Mouse (Mus musculus) ES-Bruce4 (cell line): ENCODE results near the gene Sgms1. TPM values are rescaled to one million over a fixed set of nuclear protein-coding genes. Genes with fewer than 3 reads are reported as not detected.

Experiments
- H3K27ac ChIP-seq: 2 replicates; pipeline ENCODE4 v1.5.1; 2012; ENCODE audit warnings: low read length, inconsistent platforms; ENCODE audit not compliant: insufficient read depth
- H3K27me3 ChIP-seq: 2 replicates; pipeline ENCODE4 v1.6.1; 2012; ENCODE audit warnings: mild to moderate bottlenecking, low read length, inconsistent platforms; ENCODE audit not compliant: control insufficient read depth, poor library complexity, insufficient read depth, severe bottlenecking
- H3K36me3 ChIP-seq: 2 replicates; pipeline ENCODE4 v1.6.1; 2012; ENCODE audit warnings: inconsistent platforms, mild to moderate bottlenecking, low read length, moderate library complexity; ENCODE audit not compliant: control insufficient read depth, poor library complexity, insufficient read depth, severe bottlenecking
- H3K4me1 ChIP-seq: one replicate; pipeline ENCODE4 v1.8.1; 2011; ENCODE audit warnings: low read length; ENCODE audit not compliant: control insufficient read depth, insufficient read depth
- H3K4me3 ChIP-seq: 2 replicates; pipeline ENCODE4 v1.5.1; 2011; ENCODE audit warnings: low read depth, mild to moderate bottlenecking, low read length
- H3K9ac ChIP-seq: 2 replicates; pipeline ENCODE4 v1.6.1; 2012; ENCODE audit warnings: low read depth, mild to moderate bottlenecking, inconsistent platforms; ENCODE audit not compliant: poor library complexity, severe bottlenecking
- H3K9me3 ChIP-seq: replicated peaks from 2 replicates; pipeline ENCODE4 v1.6.1; 2012; ENCODE audit warnings: mild to moderate bottlenecking, low read length, inconsistent platforms; ENCODE audit not compliant: control insufficient read depth, poor library complexity, insufficient read depth, severe bottlenecking
- CTCF ChIP-seq: IDR thresholded peaks from one replicate; pipeline ENCODE4 v1.8.1; 2011; ENCODE audit warnings: low read depth, low read length
- EP300 ChIP-seq: IDR thresholded peaks from 2 replicates; pipeline ENCODE4 v1.6.1; 2011; ENCODE audit warnings: low read depth, low read length; ENCODE audit not compliant: insufficient read depth
- POLR2A ChIP-seq: IDR thresholded peaks from one replicate; pipeline ENCODE4 v1.8.1; 2011; ENCODE audit warnings: low read length; ENCODE audit not compliant: insufficient read depth
- polyA plus RNA-seq: library from polyadenylated mRNA; stranded (reverse); fragments of >200 nt; gene quantifications from 2 replicates; pipeline ENCODE4 v1.2.4, GENCODE M21; 2011; ENCODE audit warnings: low read depth; ENCODE audit not compliant: missing spikeins, insufficient read depth, insufficient read length

Gene Sgms1
- polyA plus RNA-seq, 1 experiment: 69.7 TPM

DNA sequence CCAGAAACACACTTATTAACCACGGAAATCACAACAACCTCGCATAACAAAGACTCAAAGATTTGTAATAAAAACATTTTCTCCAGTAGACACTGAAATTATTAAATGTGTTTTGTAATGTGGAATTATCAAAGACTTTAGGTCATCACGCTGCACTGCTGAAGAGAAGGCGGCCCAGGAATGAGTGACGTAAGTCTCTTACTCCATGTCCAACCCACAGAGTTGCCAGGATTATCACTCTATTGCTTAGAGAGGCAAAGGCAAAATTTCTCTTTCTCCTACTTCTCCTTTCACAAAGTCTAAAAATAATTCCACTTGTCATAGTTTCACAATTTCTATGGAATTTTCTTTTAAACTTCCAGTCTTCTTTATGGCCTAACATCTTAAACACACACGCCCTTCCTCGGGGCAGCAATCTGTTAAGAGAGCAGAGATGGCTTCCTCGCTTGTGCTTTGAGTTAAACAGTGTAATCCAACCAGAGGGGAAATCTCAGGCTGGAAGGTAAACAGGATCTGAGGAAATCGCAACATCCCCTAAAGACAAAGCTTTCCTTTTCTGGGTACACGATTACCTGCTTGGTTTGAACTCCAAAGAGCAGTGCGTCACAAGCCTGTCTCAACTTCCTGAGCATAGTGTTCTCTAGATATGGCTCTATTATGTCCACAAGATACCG is 207.7 kb downstream of the Sgms1 start:
- Histone ChIP-seq H3K4me1 (no peaks in the 10 kb centered on the region), H3K27ac (no peak overlapping the region), H3K9ac (no peak overlapping the region), H3K36me3 (no peaks in the 10 kb centered on the region), H3K9me3 (no peaks in the 10 kb centered on the region), H3K4me3 (no peak overlapping the region), H3K27me3 (no peaks in the 10 kb centered on the region)
- TF ChIP-seq CTCF (no peak), EP300 (no peak), POLR2A (no peak)

- H3K9ac ChIP-seq: no peak overlapping the region
- no peaks in the 10 kb centered on the region for H3K9me3 ChIP-seq
- H3K4me3 ChIP-seq: no peak overlapping the region
- no peaks in the 10 kb centered on the region for H3K4me1 ChIP-seq
- H3K27ac ChIP-seq: no peak overlapping the region
- TF ChIP-seq EP300 (no peak), CTCF (no peak), POLR2A (no peak)
- H3K36me3 ChIP-seq: no peaks in the 10 kb centered on the region
- no peaks in the 10 kb centered on the region for H3K27me3 ChIP-seq
Measured at GRCm38 (mm10) chr19:32180756-32181674, 208.5 kb downstream of the Sgms1 start.

DNA sequence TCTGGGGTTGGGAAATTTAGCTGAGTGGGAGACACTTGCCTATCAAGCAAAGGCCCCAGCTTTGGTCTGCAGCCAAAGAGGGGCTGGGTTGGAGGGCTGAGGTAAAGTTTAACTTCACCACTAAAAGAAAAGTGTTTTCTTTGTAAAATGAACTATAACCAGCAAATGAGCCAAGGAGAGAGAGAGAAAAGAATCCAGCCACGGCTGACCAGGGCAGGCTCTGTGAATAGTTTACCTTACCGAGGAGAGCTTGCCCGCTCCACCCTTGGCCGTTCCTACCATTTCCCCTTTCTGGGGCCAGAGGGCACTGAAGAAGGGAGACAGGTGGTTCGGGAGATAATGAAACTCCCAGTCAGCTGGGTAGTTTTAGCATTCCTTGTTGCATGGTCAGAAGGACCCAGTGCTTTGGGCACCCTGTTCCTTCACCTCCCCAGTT is 209.5 kb downstream of the Sgms1 start:
- H3K36me3 ChIP-seq: no peaks in the 10 kb centered on the region
- no peak overlapping the region for H3K27ac ChIP-seq
- H3K9me3 ChIP-seq: no peaks in the 10 kb centered on the region
- no peak overlapping the region for H3K9ac ChIP-seq
- TF ChIP-seq CTCF: no peak
- TF ChIP-seq EP300: no peak
- TF ChIP-seq POLR2A: no peak
- no peaks in the 10 kb centered on the region for H3K27me3 ChIP-seq
- no peaks in the 10 kb centered on the region for H3K4me1 ChIP-seq
- no peak overlapping the region for H3K4me3 ChIP-seq

DNA sequence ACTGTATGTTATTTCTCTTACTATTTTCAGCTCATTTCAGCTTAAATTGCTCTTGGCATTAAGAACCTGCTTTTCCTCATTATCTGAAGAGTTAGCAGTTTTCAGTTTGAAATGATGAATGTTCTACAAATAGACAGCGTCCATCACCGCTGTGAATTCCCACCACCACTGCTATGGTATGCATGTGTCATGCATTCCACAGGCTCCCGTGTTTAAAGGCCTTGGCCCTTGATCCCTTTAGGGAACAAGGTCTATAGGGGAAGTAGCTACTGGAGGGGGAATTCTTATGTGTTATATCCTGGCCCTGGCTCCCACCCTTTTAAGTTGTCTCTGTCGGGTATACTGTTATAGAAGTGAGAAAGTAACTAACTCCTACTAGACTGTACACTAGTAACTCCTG is 210.0 kb downstream of the Sgms1 start:
- no peak overlapping the region for H3K27ac ChIP-seq
- no peaks in the 10 kb centered on the region for H3K9me3 ChIP-seq
- H3K4me1 ChIP-seq: no peaks in the 10 kb centered on the region
- H3K4me3 ChIP-seq: no peak overlapping the region
- H3K36me3 ChIP-seq: no peaks in the 10 kb centered on the region
- no peak overlapping the region for H3K9ac ChIP-seq
- TF ChIP-seq POLR2A: no peak
- no peak for TF ChIP-seq EP300
- TF ChIP-seq CTCF: no peak
- no peaks in the 10 kb centered on the region for H3K27me3 ChIP-seq

GRCm38 (mm10) chr19:32178161-32178560 is 211.4 kb downstream of the Sgms1 start:
- TF ChIP-seq POLR2A: no peak
- TF ChIP-seq EP300: no peak
- TF ChIP-seq CTCF: no peak
- Histone ChIP-seq H3K4me1 (no peaks in the 10 kb centered on the region), H3K27ac (no peak overlapping the region), H3K9ac (no peak overlapping the region), H3K36me3 (no peaks in the 10 kb centered on the region), H3K27me3 (no peaks in the 10 kb centered on the region), H3K9me3 (no peaks in the 10 kb centered on the region), H3K4me3 (no peak overlapping the region)

DNA sequence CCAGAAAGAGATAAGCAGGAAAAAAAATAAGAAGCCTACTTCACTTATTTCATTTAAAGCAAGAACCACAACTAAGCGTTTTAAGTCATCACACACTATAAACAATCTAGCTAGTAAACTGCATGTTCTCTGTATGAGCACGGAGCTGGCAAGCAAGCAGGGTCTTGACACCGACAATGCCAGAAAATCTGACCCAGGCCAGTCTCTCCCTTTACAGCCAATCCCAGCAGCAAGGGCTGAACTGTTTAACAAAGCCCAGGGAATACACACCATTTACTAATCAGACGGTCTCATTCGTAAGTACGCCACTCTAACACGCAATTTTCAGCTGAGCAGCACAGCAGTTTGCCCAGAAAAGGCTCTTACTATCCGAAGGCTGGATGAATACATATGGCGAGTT is 213.1 kb downstream of the Sgms1 start:
- Histone ChIP-seq H3K9me3 (no peaks in the 10 kb centered on the region), H3K36me3 (no peaks in the 10 kb centered on the region), H3K4me3 (no peak overlapping the region), H3K27me3 (no peaks in the 10 kb centered on the region), H3K27ac (no peak overlapping the region), H3K4me1 (no peaks in the 10 kb centered on the region), H3K9ac (no peak overlapping the region)
- TF ChIP-seq POLR2A (no peak), CTCF (no peak), EP300 (no peak)
